Mouse (Mus musculus) liver, postnatal 0 days (tissue): ENCODE data around the gene Clstn1. TPM values are rescaled to one million over a fixed set of nuclear protein-coding genes. Genes with fewer than 3 reads are reported as not detected.
A peak's percentile ranks its signal among the peaks of the same experiment; 100 is the strongest.

Source experiments
- ATAC-seq: fragments of 200-750 bp; cut with Nextera tagmentation; 2 replicates; pipeline ENCODE4 v1.8.0; 2017; ENCODE audit warnings: mild to moderate bottlenecking, moderate library complexity
- DNase-seq: peaks from one replicate; pipeline ENCODE4 v3.0.0-alpha.2; 2016
- H3K27ac ChIP-seq: fragments of 300-500 bp; sonication (generic); 2 replicates; pipeline ENCODE4 v1.5.1; 2014; ENCODE audit warnings: antibody characterized with exemption, moderate library complexity, mild to moderate bottlenecking, low read depth
- H3K27me3 ChIP-seq: fragments of 300-500 bp; sonication (generic); 2 replicates; pipeline ENCODE4 v1.6.1; 2014; ENCODE audit warnings: low read length, control low read depth, mixed read lengths; ENCODE audit not compliant: insufficient read depth
- H3K36me3 ChIP-seq: fragments of 300-500 bp; sonication (generic); replicated peaks from 2 replicates; pipeline ENCODE4 v1.6.1; 2014; ENCODE audit warnings: mild to moderate bottlenecking, control low read depth, low read length, moderate library complexity, mixed read lengths; ENCODE audit not compliant: insufficient read depth
- H3K4me1 ChIP-seq: fragments of 300-500 bp; sonication (generic); 2 replicates; pipeline ENCODE4 v1.6.1; 2014; ENCODE audit warnings: antibody characterized with exemption, mild to moderate bottlenecking, control low read depth; ENCODE audit not compliant: insufficient read depth
- H3K4me2 ChIP-seq: fragments of 300-500 bp; sonication (generic); 2 replicates; pipeline ENCODE4 v1.6.1; 2014; ENCODE audit warnings: low read depth, mild to moderate bottlenecking, low read length, moderate library complexity, mixed read lengths
- H3K4me3 ChIP-seq: fragments of 300-500 bp; sonication (generic); 2 replicates; pipeline ENCODE4 v1.5.1; 2014; ENCODE audit warnings: low read depth, low read length
- H3K9ac ChIP-seq: fragments of 300-500 bp; sonication (generic); replicated peaks from 2 replicates; pipeline ENCODE4 v1.6.1; 2014; ENCODE audit warnings: mild to moderate bottlenecking, moderate library complexity
- H3K9me3 ChIP-seq: fragments of 300-500 bp; sonication (generic); 2 replicates; pipeline ENCODE4 v1.6.1; 2016; ENCODE audit warnings: mild to moderate bottlenecking, control low read depth, low read length, mixed read lengths
- CTCF ChIP-seq: sonication (generic); IDR thresholded peaks from 2 replicates; pipeline ENCODE4 v1.5.1; 2016; ENCODE audit warnings: antibody characterized with exemption, low read depth
- EP300 ChIP-seq: IDR thresholded peaks from 2 replicates; pipeline ENCODE4 v1.6.1; 2016; ENCODE audit warnings: antibody characterized with exemption, low read depth, mild to moderate bottlenecking
- WGBS: fragments of 180-500 bp; shearing (Covaris S2); extraction: QIAGEN DNeasy Blood & Tissue Kit; methylation state at CpG from one replicate; pipeline ENCODE4 v1.1.7; 2014; ENCODE audit not compliant: insufficient replicate concordance; 5-methylcytosine and 5-hydroxymethylcytosine counted together
- polyA plus RNA-seq: library from polyadenylated mRNA; unstranded; fragments of >200 nt; fragmentation: Nextera tagmentation; extraction: Ambion mirVana; gene quantifications from 2 replicates; pipeline ENCODE4 v1.2.1, GENCODE M21; 2015

Clstn1 gene
- polyA plus RNA-seq, 1 experiment from 2014 or later, result 2.1 TPM

DNA sequence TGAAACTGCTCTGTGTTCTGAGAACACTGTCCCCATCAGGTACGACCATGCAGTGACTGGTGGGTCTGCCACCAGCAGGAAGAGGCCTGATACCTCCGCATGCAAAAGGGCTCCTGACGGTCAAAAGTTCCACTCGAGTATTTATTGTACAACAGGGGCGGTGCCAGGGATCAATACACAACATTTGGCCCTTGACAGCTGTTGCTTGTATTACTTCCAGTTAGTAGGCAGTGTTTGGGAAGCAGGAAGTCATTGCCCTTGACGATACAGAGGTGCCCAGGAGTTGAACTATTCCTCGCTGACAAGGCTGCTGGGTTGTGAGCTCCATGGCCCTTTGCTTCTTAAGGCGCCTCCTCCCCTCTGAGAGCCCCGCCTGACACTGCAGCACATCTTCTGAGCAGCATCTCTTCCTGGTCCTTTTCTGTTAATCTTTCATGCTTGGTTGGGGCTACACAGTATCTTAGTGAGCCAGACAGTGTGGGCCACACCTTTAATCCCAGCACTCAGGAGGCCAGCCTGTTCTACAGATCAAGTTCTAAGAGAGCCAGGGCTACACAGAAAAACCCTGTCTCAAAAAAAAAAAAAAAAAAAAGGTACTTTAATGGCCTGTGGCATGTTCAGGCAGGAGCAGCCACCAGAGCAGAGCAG is 39.3 kb upstream of the Clstn1 start:
- DNase-seq (peak; percentile 40), ATAC-seq (peak; percentile 55)
- Histone ChIP-seq H3K36me3 (peaks cover 4% of the 10 kb centered on the region), H3K9me3 (no peaks in the 10 kb centered on the region), H3K4me3 (no peak overlapping the region), H3K9ac (no peak overlapping the region), H3K4me2 (no peak overlapping the region), H3K4me1 (no peaks in the 10 kb centered on the region), H3K27ac (no peak overlapping the region), H3K27me3 (no peaks in the 10 kb centered on the region)
- TF ChIP-seq CTCF, result no peak
- TF ChIP-seq EP300, result no peak
- WGBS, result 59% methylated on average over 9 of the region's 9 CpGs

DNA sequence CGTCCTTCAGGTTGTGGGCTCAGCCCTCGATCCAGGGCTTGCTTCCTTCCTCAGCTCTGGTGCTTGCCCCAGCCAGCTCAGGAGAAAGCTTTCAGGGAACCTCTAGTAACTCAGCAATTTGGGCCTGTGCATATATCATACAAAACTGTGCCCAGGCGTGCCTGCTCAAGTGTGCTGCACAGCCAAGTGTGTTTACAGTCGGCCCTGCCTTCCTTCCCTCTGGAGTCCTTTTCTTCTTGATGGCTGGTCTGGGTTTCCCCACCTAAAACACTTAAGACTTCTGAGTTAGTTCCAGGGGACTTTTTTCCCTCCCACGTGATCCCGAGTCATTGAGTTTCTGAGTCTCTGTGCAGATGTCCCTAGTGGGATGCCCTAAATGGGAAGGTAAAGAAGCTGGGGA is 38.7 kb upstream of the Clstn1 start:
- Histone ChIP-seq H3K36me3 (peaks cover 4% of the 10 kb centered on the region), H3K9ac (no peak overlapping the region), H3K4me2 (no peak overlapping the region), H3K4me1 (no peaks in the 10 kb centered on the region), H3K9me3 (no peaks in the 10 kb centered on the region), H3K27ac (no peak overlapping the region), H3K27me3 (no peaks in the 10 kb centered on the region), H3K4me3 (no peak overlapping the region)
- 73% methylated on average over 6 of the region's 6 CpGs for WGBS
- ATAC-seq, result no peak
- DNase-seq, result no peak
- TF ChIP-seq CTCF, result no peak
- TF ChIP-seq EP300, result no peak

DNA sequence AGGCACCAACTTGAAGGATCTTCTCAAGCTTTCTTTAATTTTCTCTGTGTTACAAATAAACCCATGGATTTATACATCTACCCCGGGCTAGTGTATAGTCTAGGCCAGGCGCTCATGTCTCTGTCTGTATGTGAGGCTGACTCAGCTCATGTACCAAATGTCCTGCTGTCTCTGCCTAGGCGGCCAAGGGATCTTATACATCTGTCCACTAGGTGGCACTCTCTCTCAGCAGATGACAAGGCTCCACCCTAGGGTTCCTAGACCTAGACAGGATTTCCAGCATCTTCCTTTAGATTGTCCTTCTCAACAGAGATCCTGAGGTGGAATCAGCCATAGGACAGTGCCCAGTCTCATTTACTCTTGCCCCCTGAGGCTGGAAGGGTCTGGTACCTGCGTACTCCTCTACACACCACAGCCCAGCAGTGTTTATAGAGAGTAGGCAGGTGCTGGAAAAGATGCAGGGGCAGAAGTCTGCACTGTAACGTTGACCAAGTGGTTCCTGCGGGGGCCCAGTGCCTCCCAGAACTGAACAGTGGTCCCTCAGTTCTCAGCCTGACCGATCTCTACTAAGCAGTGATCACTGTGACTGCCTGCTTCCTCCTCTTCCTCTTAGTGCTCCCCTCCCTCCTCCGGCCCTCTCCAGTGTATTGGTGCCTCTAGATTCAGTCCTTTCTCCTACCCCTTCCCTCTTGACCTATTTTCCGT is 36.9 kb upstream of the Clstn1 start:
- H3K4me3 ChIP-seq, result no peak overlapping the region
- no peaks in the 10 kb centered on the region for H3K4me1 ChIP-seq
- DNase-seq, result peak; percentile 70
- 57% methylated on average over 9 of the region's 9 CpGs for WGBS
- H3K9me3 ChIP-seq, result no peaks in the 10 kb centered on the region
- H3K27ac ChIP-seq, result no peak overlapping the region
- peak; percentile 68 for ATAC-seq
- H3K27me3 ChIP-seq, result no peaks in the 10 kb centered on the region
- H3K4me2 ChIP-seq, result no peak overlapping the region
- TF ChIP-seq CTCF (peak; percentile 95), EP300 (no peak)
- H3K9ac ChIP-seq, result no peak overlapping the region
- H3K36me3 ChIP-seq, result peaks cover 4% of the 10 kb centered on the region

DNA sequence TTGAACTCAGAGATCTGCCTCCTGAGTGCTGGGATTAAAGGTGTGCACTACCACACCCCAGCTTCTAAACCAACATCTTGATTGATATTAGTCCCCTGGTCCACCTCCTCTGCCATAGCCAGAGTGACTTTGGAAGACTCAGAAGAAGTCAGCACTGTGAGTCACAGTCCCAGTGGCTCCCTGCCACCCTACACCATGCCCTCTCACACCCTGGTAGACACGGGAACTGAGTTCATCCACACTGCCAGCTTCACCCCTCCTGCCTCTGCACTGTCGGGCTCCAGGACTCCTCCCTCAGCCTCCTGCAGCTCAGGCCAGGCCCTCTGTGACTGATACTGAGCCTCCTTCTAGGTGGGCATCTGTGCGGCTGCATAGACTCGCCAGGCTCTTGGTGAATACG is 35.4 kb upstream of the Clstn1 start:
- Histone ChIP-seq H3K27me3 (no peaks in the 10 kb centered on the region), H3K9me3 (no peaks in the 10 kb centered on the region), H3K9ac (no peak overlapping the region), H3K4me3 (no peak overlapping the region), H3K4me2 (no peak overlapping the region), H3K27ac (no peak overlapping the region), H3K4me1 (no peaks in the 10 kb centered on the region), H3K36me3 (peaks cover 2% of the 10 kb centered on the region)
- no peak for ATAC-seq
- 72% methylated on average over 5 of the region's 5 CpGs for WGBS
- TF ChIP-seq EP300 (no peak), CTCF (no peak)
- DNase-seq, result no peak

DNA sequence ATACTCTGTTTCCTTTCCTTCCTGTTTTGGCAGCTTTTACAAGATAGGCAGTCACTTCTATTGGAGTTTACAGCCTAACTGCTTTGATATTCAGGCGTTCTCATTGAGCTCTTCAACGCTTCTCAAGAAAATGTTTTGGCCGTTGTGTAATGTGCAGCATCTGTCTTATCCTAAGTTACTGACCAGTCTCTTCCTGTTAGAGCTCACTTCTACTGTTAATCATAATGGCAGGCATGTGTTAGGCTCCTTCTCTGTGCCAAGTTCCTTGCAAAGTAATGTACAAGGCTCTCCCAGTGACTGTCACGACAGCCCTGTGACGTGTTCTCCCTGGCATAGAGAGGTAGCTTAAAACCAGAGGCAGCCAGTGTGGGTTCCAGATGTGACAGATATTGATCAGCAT is 34.6 kb upstream of the Clstn1 start:
- WGBS, result 75% methylated on average over 5 of the region's 5 CpGs
- TF ChIP-seq EP300 (no peak), CTCF (no peak)

DNA sequence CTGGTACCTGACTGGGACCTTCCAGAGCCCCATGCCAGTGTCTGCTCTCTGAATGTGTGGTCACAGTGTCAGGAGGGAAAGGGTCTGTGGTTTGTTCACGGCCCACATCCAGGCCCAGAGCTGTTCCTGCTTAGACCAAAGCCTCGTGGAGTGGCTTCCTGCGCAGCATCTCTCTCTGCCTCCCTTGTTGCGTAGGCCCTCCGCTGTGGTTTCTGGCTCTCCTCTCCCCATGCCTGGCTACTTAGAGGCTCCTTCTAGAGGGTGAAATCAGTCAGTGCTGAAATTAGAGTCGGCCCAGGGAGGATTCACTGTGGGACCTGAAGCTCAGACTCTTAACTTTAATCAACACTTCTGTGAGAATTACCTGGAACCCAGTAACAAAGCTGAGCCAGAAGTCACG is 32.4 kb upstream of the Clstn1 start:
- no peaks in the 10 kb centered on the region for H3K9me3 ChIP-seq
- no peak overlapping the region for H3K27ac ChIP-seq
- H3K9ac ChIP-seq, result no peak overlapping the region
- no peaks in the 10 kb centered on the region for H3K4me1 ChIP-seq
- DNase-seq, result no peak
- no peak overlapping the region for H3K4me2 ChIP-seq
- ATAC-seq, result no peak
- H3K36me3 ChIP-seq, result no peaks in the 10 kb centered on the region
- no peaks in the 10 kb centered on the region for H3K27me3 ChIP-seq
- WGBS, result 50% methylated on average over 7 of the region's 7 CpGs
- TF ChIP-seq CTCF (no peak), EP300 (no peak)
- H3K4me3 ChIP-seq, result no peak overlapping the region

More for the DNA sequence above, 34.6 kb upstream of the Clstn1 start:
- no peaks in the 10 kb centered on the region for H3K27me3 ChIP-seq
- no peak overlapping the region for H3K27ac ChIP-seq
- H3K36me3 ChIP-seq, result no peaks in the 10 kb centered on the region
- H3K4me2 ChIP-seq, result no peak overlapping the region
- no peak overlapping the region for H3K9ac ChIP-seq
- ATAC-seq (no peak), DNase-seq (no peak)
- H3K4me1 ChIP-seq, result no peaks in the 10 kb centered on the region
- H3K4me3 ChIP-seq, result no peak overlapping the region
- H3K9me3 ChIP-seq, result no peaks in the 10 kb centered on the region
